13 mouse cellular contexts compared by ENCODE assay signal in the genomic region with DNA sequence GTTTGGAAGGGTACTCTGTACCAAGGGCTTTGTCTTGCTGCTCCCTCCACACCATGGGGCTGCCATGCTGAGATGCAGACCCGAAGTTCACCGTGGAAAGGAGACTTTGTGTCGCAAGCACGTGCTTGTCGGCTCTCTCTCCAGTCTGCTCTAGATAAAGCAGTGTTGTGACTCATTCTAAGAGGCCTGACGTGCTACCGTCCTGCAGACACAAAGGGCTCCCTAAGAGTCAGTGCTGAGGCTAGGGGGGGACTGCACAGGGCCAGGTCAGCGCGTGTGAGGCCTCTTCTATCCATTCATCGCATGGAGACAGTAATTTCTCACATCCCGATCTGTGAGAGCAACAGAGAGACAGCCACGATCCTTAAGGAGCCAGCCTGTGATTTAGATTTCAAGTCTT.
A peak's percentile ranks its signal among the peaks of the same experiment; 100 is the strongest.
DNase-seq lines count a peak whose midpoint lies in the region; ATAC-seq and TF ChIP-seq lines count a peak whose summit lies in the region.
"Had no signal": no experiment of that assay in that cellular context is flagged by ENCODE, and none has a peak within 500 bp of the region (broad histone marks: within the 10 kb centered on the region; RNA-seq: fewer than 3 reads in every experiment).

No protein-coding gene starts in this region.

- intact Hi-C loops in heart, postnatal 36 days (cut with DNase I) = no loop called here
- intact Hi-C loops in gastrocnemius, adult 2 months (cut with DNase I) = loop anchor here (5.0 kb wide), 1 partner anchor 97 kb away; a partner anchor contains a TSS

- H3K36me3 ChIP-seq in heart, embryonic 10.5 days = peaks cover 92% of the 10 kb centered on the region
- H3K36me3 ChIP-seq in kidney, embryonic 14.5 days (ENCODE audit: control insufficient read depth, insufficient read depth, low read length) = peaks cover 54% of the 10 kb centered on the region; the same call in 1 of the 2 replicates
- H3K36me3 ChIP-seq in hindbrain, embryonic 12.5 days = peaks cover 76% of the 10 kb centered on the region

- TF ChIP-seq CTCF in gastrocnemius, adult 2 months (IDR thresholded peaks at IDR 0.05) = no peak

- peaks cover 10% of the 10 kb centered on the region for H3K4me1 ChIP-seq in heart, embryonic 10.5 days
- H3K4me1 ChIP-seq in kidney, embryonic 14.5 days (ENCODE audit: control insufficient read depth, insufficient read depth, low read length) = no peaks in the 10 kb centered on the region
- peaks cover 5% of the 10 kb centered on the region; the same call in 1 of the 2 replicates for H3K4me1 ChIP-seq in hindbrain, embryonic 12.5 days
- H3K4me1 ChIP-seq: neural tube, embryonic 12.5 days had no signal

- H3K9ac ChIP-seq in kidney, embryonic 14.5 days (ENCODE audit: low read depth, low read length) = no peak overlapping the region
- H3K9ac ChIP-seq in hindbrain, embryonic 12.5 days = no peak overlapping the region
- H3K9ac ChIP-seq: midbrain, embryonic 12.5 days; neural tube, embryonic 12.5 days had no signal

- no peak overlapping the region for H3K4me3 ChIP-seq in heart, embryonic 10.5 days
- H3K4me3 ChIP-seq in kidney, embryonic 14.5 days (ENCODE audit: low read length) = no peak overlapping the region
- no peak overlapping the region for H3K4me3 ChIP-seq in hindbrain, embryonic 12.5 days
- no peak overlapping the region for H3K4me3 ChIP-seq in gastrocnemius, adult 2 months
- H3K4me3 ChIP-seq: midbrain, embryonic 12.5 days; neural tube, embryonic 12.5 days had no signal

- DNase-seq in heart, embryonic 10.5 days (ENCODE audit: low spot score) = no peak
- DNase-seq in heart, postnatal 36 days = no peak
- no peak for DNase-seq in kidney, adult 9 months
- DNase-seq in Muller cell, postnatal 12 days (ENCODE audit: inconsistent ontology term) = peak; percentile 36
- DNase-seq in gastrocnemius, adult 2 months = no peak
- DNase-seq: adrenal gland, postnatal 10 days; cerebellum, postnatal 14 days; retina, postnatal 1 day; thymus, adult 18-20 months had no signal

- 56% methylated on average over 12 of the region's 12 CpGs for WGBS in heart, embryonic 10.5 days
- WGBS in kidney, embryonic 14.5 days = 86% methylated on average over 12 of the region's 12 CpGs
- 43% methylated on average over 12 of the region's 12 CpGs for WGBS in hindbrain, embryonic 12.5 days

- no peak overlapping the region for H3K4me2 ChIP-seq in kidney, embryonic 14.5 days (replicated peaks; ENCODE audit: low read depth, low read length)
- no peak overlapping the region for H3K4me2 ChIP-seq in hindbrain, embryonic 12.5 days (replicated peaks)
- H3K4me2 ChIP-seq: midbrain, embryonic 12.5 days; neural tube, embryonic 12.5 days had no signal

- H3K27me3 ChIP-seq in heart, embryonic 10.5 days (ENCODE audit: insufficient read depth, poor library complexity, severe bottlenecking) = no peaks in the 10 kb centered on the region
- H3K27me3 ChIP-seq in kidney, embryonic 14.5 days (ENCODE audit: control insufficient read depth, insufficient read depth, low read length) = no peaks in the 10 kb centered on the region
- no peaks in the 10 kb centered on the region for H3K27me3 ChIP-seq in hindbrain, embryonic 12.5 days
- H3K27me3 ChIP-seq: midbrain, embryonic 12.5 days; neural tube, embryonic 12.5 days had no signal

- peak overlapping the region; percentile 70 for H3K27ac ChIP-seq in heart, embryonic 10.5 days
- H3K27ac ChIP-seq in kidney, embryonic 14.5 days (ENCODE audit: low read depth, low read length) = 0 out of 2 replicates have a peak overlapping the region, but pooled peaks have one; percentile 6
- H3K27ac ChIP-seq in hindbrain, embryonic 12.5 days = no peak overlapping the region
- H3K27ac ChIP-seq in gastrocnemius, adult 2 months = no peak overlapping the region
- H3K27ac ChIP-seq: midbrain, embryonic 12.5 days; neural tube, embryonic 12.5 days had no signal

- no peaks in the 10 kb centered on the region for H3K9me3 ChIP-seq in heart, embryonic 10.5 days
- no peaks in the 10 kb centered on the region for H3K9me3 ChIP-seq in kidney, embryonic 14.5 days (ENCODE audit: control insufficient read depth, low read length)
- 0 out of 2 replicates have a peak, but pooled peaks cover 4% of the 10 kb centered on the region for H3K9me3 ChIP-seq in hindbrain, embryonic 12.5 days (replicated peaks)
- H3K9me3 ChIP-seq: midbrain, embryonic 12.5 days; neural tube, embryonic 12.5 days had no signal

- ATAC-seq in kidney, embryonic 14.5 days (ENCODE audit: low FRiP score, low TSS enrichment) = no peak
- 0 out of 2 replicates have a peak, but pooled peaks have one; percentile 50 for ATAC-seq in hindbrain, embryonic 12.5 days (ENCODE audit: low FRiP score)

Comparison
In these comparisons a context has a peak if more than half of its experiments do, and no peak if none do; other contexts are left out.
1. H3K27ac ChIP-seq: peak in heart, embryonic 10.5 days (single experiment) and kidney, embryonic 14.5 days (single experiment); none in hindbrain, embryonic 12.5 days (single experiment) and gastrocnemius, adult 2 months (single experiment).